Mouse (Mus musculus): ENCODE measurements at regions not wholly inside any gene's neighbourhood (a gene's known extent, or its start where the extent isn't known, plus 50 kb on each side); places are given as distances from the start of the nearest gene placed in this dataset.

DNA sequence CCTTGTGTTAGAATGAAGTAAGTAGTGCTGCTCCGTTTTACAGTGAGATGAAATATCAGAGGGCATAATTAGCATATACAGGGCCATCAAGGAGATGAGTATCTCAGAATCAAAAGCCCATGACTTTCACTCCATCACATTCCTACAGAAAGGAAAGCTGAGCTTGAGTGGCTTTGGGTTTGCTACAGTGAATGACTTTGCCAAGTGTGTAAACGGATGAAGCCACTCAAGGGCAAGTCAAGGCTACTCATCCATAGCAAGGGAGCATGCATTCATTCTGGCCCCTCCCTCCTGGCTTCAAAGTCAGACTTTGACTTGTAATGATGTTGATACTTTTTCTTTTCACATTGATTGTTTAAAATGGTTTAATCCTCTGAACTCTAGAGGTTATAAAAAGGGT, 246.2 kb upstream of the Tenm4 start:
- TF ChIP-seq POLR2A (IDR thresholded peaks at IDR 0.05; ENCODE audit: insufficient read depth, low read depth, low read length) (no peak), CTCF (IDR thresholded peaks at IDR 0.05) (no peak), EP300 (IDR thresholded peaks at IDR 0.05; ENCODE audit: insufficient read depth, low read depth, low read length) (no peak)
